Mouse (Mus musculus) kidney, embryonic 16.5 days (tissue): ENCODE measurements at regions not wholly inside any gene's neighbourhood (a gene's known extent, or its start where the extent isn't known, plus 50 kb on each side); places are given as distances from the start of the nearest gene placed in this dataset.

ENCODE experiments used
- ATAC-seq: fragments of 200-750 bp; cut with Nextera tagmentation; 2 replicates; pipeline ENCODE4 v1.8.0; 2017; ENCODE audit warnings: moderate TSS enrichment; ENCODE audit not compliant: low FRiP score, low TSS enrichment
- H3K27ac ChIP-seq: fragments of 300-500 bp; sonication (generic); 2 replicates; pipeline ENCODE4 v1.5.1; 2014; ENCODE audit warnings: low read length
- H3K27me3 ChIP-seq: fragments of 300-500 bp; sonication (generic); 2 replicates; pipeline ENCODE4 v1.6.1; 2014; ENCODE audit warnings: low read length, control low read depth, mixed read lengths; ENCODE audit not compliant: insufficient read depth
- H3K36me3 ChIP-seq: fragments of 300-500 bp; sonication (generic); 2 replicates; pipeline ENCODE4 v1.6.1; 2014; ENCODE audit warnings: low read length, control low read depth, mixed read lengths; ENCODE audit not compliant: insufficient read depth
- H3K4me1 ChIP-seq: fragments of 300-500 bp; sonication (generic); 2 replicates; pipeline ENCODE4 v1.6.1; 2014; ENCODE audit warnings: low read length, control low read depth, mixed read lengths; ENCODE audit not compliant: insufficient read depth
- H3K4me2 ChIP-seq: fragments of 300-500 bp; sonication (generic); replicated peaks from 2 replicates; pipeline ENCODE4 v1.6.1; 2014; ENCODE audit warnings: low read depth, low read length
- H3K4me3 ChIP-seq: fragments of 300-500 bp; sonication (generic); 2 replicates; pipeline ENCODE4 v1.5.1; 2014; ENCODE audit warnings: mild to moderate bottlenecking, low read length
- H3K9ac ChIP-seq: fragments of 300-500 bp; sonication (generic); replicated peaks from 2 replicates; pipeline ENCODE4 v1.6.1; 2014; ENCODE audit warnings: low read length
- H3K9me3 ChIP-seq: fragments of 300-500 bp; sonication (generic); 2 replicates; pipeline ENCODE4 v1.6.1; 2016; ENCODE audit warnings: low read length, control low read depth
- WGBS: fragments of 180-500 bp; shearing (Covaris S2); extraction: QIAGEN DNeasy Blood & Tissue Kit; methylation state at CpG from one replicate; pipeline ENCODE4 v1.1.7; 2014; 5-methylcytosine and 5-hydroxymethylcytosine counted together

- Histone ChIP-seq H3K36me3 (no peaks in the 10 kb centered on the region), H3K9me3 (no peaks in the 10 kb centered on the region), H3K4me3 (no peak overlapping the region), H3K4me1 (peaks cover 8% of the 10 kb centered on the region; the same call in 1 of the 2 replicates), H3K27ac (no peak overlapping the region), H3K27me3 (no peaks in the 10 kb centered on the region), H3K4me2 (no peak overlapping the region), H3K9ac (no peak overlapping the region)
- WGBS: 43% methylated on average over 4 of the region's 4 CpGs
- no peak for ATAC-seq
These were observed 166.7 kb downstream of the Cmpk2 start for GRCm38 (mm10) chr12:26635665-26636241.

- H3K4me1 ChIP-seq: peaks cover 8% of the 10 kb centered on the region; the same call in 1 of the 2 replicates
- H3K27ac ChIP-seq: no peak overlapping the region
- H3K36me3 ChIP-seq: no peaks in the 10 kb centered on the region
- no peak overlapping the region for H3K9ac ChIP-seq
- 13% methylated on average over 3 of the region's 3 CpGs for WGBS
- H3K4me2 ChIP-seq: no peak overlapping the region
- no peak for ATAC-seq
- no peak overlapping the region for H3K4me3 ChIP-seq
- no peaks in the 10 kb centered on the region for H3K9me3 ChIP-seq
- no peaks in the 10 kb centered on the region for H3K27me3 ChIP-seq
These were observed 166.2 kb downstream of the Cmpk2 start for GRCm38 (mm10) chr12:26635253-26635652.

- no peak for ATAC-seq
- peaks cover 8% of the 10 kb centered on the region; the same call in 1 of the 2 replicates for H3K4me1 ChIP-seq
These were observed 162.8 kb downstream of the Cmpk2 start for GRCm38 (mm10) chr12:26631795-26632122.

DNA sequence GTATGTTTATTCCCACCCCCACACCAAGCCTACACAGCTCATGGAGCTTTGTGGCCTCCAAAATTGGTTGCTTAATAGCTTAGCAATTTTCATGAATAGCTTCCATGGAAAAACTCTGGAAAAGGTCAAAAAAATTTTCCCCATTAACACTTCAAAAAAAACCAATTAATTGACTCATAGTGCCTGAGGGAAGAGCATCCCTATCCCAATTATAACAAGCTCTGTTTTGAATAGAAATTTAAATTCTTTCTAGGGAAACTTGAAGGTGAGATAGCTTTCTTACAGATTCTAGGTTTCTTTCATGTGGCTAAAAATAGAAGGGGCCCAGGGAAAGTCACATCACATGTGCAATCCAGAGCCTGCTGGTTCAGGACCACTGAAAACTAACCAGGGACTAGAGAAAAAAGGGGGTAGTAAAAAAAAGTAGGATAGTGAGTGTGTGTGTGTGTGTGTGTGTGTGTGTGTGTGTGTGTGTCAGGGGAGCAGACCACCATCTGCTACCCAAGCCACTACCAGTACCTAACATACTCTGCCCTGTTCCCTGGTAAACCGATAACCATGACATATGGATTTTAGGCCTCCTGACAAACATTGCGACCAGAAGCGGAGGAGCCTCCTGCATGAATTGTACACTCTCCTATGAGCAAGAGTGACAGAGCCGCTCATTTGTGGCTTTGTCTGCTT is 162.2 kb downstream of the Cmpk2 start:
- 32% methylated on average over 4 of the region's 4 CpGs for WGBS
- Histone ChIP-seq H3K4me1 (peaks cover 8% of the 10 kb centered on the region; the same call in 1 of the 2 replicates), H3K36me3 (no peaks in the 10 kb centered on the region), H3K9me3 (no peaks in the 10 kb centered on the region), H3K4me2 (no peak overlapping the region), H3K4me3 (no peak overlapping the region), H3K27me3 (no peaks in the 10 kb centered on the region), H3K27ac (no peak overlapping the region), H3K9ac (no peak overlapping the region)
- ATAC-seq: no peak

More at GRCm38 (mm10) chr12:26631795-26632122, 162.8 kb downstream of the Cmpk2 start:
- Histone ChIP-seq H3K27ac (no peak overlapping the region), H3K9me3 (no peaks in the 10 kb centered on the region), H3K4me3 (no peak overlapping the region), H3K36me3 (no peaks in the 10 kb centered on the region), H3K4me2 (no peak overlapping the region), H3K27me3 (no peaks in the 10 kb centered on the region), H3K9ac (no peak overlapping the region)
- 49% methylated on average over 1 of the region's 1 CpGs for WGBS

- no peak overlapping the region for H3K4me3 ChIP-seq
- no peaks in the 10 kb centered on the region for H3K36me3 ChIP-seq
- H3K27ac ChIP-seq: no peak overlapping the region
- no peaks in the 10 kb centered on the region for H3K27me3 ChIP-seq
- no peak for ATAC-seq
- no peaks in the 10 kb centered on the region for H3K9me3 ChIP-seq
- no peaks in the 10 kb centered on the region for H3K4me1 ChIP-seq
- H3K9ac ChIP-seq: no peak overlapping the region
- WGBS: 60% methylated on average over 12 of the region's 12 CpGs
- H3K4me2 ChIP-seq: no peak overlapping the region
These were observed 152.3 kb downstream of the Cmpk2 start for GRCm38 (mm10) chr12:26621135-26621932.

- Histone ChIP-seq H3K27ac (no peak overlapping the region), H3K27me3 (no peaks in the 10 kb centered on the region), H3K36me3 (no peaks in the 10 kb centered on the region), H3K4me1 (no peaks in the 10 kb centered on the region), H3K4me2 (no peak overlapping the region), H3K9ac (no peak overlapping the region), H3K9me3 (no peaks in the 10 kb centered on the region), H3K4me3 (no peak overlapping the region)
- ATAC-seq: no peak
- WGBS: 53% methylated on average over 8 of the region's 8 CpGs
These were observed 151.6 kb downstream of the Cmpk2 start for GRCm38 (mm10) chr12:26620501-26621134.

DNA sequence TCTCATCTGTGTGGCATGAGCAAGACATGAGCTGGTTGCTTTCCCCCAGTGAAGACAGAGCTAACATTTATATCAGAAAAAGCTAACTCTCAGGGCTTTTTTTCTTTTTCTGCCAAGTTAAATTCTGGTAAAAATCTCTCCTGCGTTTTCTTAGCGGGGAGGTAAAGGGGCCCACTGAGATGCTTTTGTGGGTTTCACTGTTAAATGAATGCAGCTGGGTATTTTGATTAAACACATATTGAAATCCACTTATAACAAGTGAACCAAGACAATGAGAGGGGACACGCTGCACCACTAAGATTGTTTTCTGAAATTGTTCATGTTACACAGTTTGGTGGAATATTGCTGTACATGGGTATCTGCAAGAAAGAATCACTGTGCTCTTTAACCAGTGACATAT is 149.0 kb downstream of the Cmpk2 start:
- Histone ChIP-seq H3K9me3 (no peaks in the 10 kb centered on the region), H3K9ac (no peak overlapping the region), H3K27ac (no peak overlapping the region), H3K4me1 (no peaks in the 10 kb centered on the region), H3K36me3 (no peaks in the 10 kb centered on the region), H3K27me3 (no peaks in the 10 kb centered on the region), H3K4me2 (no peak overlapping the region), H3K4me3 (no peak overlapping the region)
- WGBS: 90% methylated on average over 3 of the region's 3 CpGs
- ATAC-seq: no peak

DNA sequence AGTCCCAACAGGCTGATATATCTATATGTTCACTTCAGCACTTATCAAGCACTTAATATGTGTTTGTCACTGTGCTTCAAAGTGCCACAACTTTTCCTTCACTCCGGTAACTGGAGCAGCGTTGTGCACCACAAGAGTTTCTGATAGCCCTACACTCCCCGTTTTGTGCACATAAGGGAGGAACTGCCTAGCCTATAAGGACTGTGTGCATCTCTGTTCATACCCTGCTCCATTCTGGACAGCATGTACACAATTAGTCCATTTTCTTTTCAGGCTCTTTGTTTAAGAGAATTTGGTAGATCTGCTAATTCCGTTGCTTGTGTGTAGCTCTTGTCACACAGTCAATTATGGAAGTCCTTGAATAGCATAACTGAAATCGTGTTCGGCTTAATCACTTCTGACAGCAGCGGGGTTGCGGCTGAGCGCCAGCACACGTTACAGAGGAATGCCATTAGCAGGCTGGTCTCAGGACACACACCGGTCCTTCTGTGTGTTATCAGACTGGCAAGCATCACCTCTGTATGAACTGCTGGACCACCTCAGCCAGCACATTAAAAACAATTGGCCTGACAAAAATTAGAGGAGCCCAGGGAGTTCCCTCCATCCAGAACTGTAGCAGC is 144.2 kb downstream of the Cmpk2 start:
- H3K36me3 ChIP-seq: no peaks in the 10 kb centered on the region
- no peaks in the 10 kb centered on the region for H3K27me3 ChIP-seq
- no peak overlapping the region for H3K4me2 ChIP-seq
- no peak overlapping the region for H3K9ac ChIP-seq
- 86% methylated on average over 11 of the region's 11 CpGs for WGBS
- no peaks in the 10 kb centered on the region for H3K9me3 ChIP-seq
- no peak for ATAC-seq
- no peak overlapping the region for H3K27ac ChIP-seq
- no peak overlapping the region for H3K4me3 ChIP-seq
- no peaks in the 10 kb centered on the region for H3K4me1 ChIP-seq

DNA sequence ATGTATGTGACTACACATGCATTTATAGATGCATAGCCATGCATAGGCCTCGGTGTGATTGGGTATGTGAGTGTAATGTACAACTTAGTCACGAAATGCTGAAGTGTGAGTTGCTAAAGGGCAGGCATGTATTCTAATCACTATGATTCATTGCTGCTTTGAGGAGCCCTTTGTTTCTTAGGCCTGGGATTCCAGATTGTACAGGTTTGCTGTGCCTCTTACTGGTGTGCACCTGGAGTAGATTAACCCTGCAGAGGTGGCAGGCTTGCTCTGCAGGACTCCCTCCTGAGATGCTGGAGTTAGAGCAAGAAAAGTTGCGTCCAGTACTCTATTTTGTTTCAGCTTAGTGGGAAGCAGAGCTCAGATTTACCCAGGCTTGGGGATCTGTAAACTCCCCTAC is 141.1 kb downstream of the Cmpk2 start:
- Histone ChIP-seq H3K36me3 (no peaks in the 10 kb centered on the region), H3K4me1 (0 out of 2 replicates have a peak, but pooled peaks cover 2% of the 10 kb centered on the region), H3K4me3 (no peak overlapping the region), H3K4me2 (no peak overlapping the region), H3K27ac (no peak overlapping the region), H3K9me3 (no peaks in the 10 kb centered on the region), H3K27me3 (no peaks in the 10 kb centered on the region), H3K9ac (no peak overlapping the region)
- no peak for ATAC-seq
- WGBS: 81% methylated on average over 3 of the region's 3 CpGs
